Mouse (Mus musculus): ENCODE results near the gene Vcp.

Gene Vcp

GRCm38 (mm10) chr4:43000141-43000986 is at the start of gene Vcp:
Gene Vcp, minus strand, starts transcription at chr4:43000507.
- DNase-seq (ENCODE audit: low spot score), result peak; percentile 99

DNA sequence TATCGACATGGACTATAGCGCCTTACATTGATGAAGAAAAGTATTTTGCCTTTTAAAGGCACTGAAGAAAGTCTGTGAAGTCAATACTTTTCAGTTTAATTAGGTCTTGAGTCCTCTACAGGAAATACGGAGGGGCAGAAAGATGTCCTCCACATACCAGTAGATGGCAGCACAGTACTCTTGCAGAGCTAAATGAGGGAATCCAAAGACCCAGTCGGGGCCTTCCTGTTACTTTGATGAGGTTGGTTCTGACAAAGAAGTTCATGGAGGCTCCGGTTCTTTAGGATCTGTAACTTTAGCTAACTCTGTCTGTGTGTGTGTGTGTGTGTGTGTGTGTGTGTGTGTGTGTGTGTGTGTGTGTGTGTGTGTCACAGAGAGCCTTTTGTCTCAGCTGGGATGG is 46.9 kb upstream of the Vcp start:
- peak; percentile 90 for DNase-seq (ENCODE audit: low spot score)

DNA sequence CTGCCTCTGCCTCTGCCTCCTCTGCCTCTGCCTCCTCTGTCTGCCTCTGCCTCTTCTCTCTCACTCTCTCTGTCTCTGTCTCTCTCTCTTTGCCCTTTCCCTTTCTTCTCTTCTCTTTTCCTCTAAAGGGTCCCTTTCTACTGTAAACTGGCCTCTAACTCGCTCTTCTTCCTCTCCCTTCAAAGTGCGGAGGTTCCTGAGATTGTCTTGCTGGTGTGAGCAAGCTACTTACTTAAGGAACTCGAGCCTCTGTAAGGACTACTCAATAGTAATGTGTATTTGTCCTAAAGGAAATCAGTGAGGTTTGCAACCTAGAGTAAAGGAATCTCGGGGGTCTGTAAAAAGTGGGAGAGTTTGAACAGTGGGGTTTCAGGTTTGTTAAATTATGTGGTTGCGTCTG is 46.3 kb upstream of the Vcp start:
- DNase-seq (ENCODE audit: low spot score), result no peak

DNA sequence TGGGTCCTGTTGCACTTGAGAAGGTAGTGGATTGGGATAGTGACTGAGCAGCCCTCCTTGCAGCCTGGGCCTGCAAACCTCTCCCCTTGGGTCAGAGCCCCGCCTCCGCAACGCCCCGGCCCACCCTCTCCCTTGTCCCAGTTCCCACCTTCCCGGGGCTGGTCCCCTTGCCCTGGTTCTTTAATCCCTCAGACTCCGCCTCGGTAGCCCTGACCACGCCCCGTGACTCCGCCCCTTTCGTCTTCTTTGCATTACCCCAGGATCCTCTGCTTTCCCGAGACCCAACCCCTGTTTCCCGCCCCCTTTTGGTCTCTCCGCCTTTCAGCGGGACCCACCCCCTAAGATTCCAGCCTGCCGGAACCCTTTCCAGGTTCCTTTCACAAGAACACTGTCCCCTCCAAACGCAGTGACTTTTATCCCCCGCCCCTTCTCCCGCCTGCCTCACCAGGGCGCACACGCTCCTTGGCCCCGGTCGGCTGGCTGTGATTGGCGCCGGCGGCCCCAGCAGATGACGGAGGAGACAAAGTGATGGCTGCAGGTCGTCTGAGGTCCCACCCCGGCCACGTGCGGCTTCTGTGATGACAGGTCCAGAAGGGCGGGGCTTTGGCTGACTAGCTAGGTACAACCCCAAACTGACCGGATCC is 45.5 kb upstream of the Vcp start, which contains the start of gene Fam214b:
Fam214b (minus strand) TSS at position 562 of the 644 bp plus-strand sequence.
- DNase-seq (ENCODE audit: low spot score), result peak; percentile 95

GRCm38 (mm10) chr4:43045285-43045658 is 45.0 kb upstream of the Vcp start:
- DNase-seq (ENCODE audit: low spot score), result no peak

DNA sequence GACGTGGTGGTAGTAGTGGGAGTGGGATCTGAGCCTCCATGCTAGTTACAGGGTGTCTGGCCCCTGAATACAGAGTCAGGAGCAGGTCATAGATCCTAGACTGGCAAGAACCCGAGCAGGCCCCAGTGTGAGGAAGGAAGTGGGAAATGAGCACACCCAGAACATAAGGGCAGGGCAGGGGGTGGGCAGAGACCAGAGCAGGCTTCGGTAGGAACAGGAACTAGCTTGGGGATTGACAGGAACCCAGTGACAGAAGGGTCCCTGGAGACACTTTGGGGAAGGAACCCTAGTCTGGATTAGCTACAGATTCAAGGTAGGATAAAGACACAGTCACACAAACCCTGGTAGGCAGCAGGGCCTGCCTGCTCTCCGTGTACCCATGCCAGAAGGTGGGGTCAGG is 44.4 kb upstream of the Vcp start:
- DNase-seq (ENCODE audit: low spot score), result no peak

DNA sequence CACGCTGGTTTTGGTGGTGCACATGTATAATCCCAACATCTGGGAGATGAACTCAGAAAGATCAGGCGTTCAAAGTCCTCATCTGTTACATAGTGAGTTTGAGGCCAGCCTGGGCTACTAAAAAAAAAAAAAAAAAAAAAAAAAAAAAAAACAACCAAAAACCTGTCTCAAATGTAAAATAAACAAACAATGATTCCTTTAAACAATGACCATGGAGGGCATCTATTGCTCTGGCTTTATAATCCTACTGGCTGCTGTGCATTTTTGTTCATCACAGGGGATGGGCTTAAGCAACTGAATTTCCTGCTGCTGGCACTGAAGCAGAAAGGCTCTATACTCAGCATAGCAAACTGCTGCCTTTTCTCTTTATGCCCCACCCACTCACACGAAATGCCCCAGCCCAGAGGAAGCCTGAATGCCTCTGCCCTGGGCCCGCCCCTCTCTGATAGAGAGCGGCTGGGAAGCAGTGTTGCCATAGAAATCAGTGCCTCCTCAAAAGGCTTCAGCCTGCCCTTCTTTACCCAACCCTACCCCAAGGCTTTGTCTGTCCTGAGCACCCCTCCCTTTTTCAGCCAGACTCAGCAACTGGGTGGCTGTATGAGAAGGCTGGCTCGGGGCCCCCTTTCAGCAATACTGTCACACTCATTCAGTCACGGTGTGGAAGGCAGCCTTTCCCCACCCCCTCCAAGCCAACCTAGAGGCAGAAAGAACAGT is 43.5 kb upstream of the Vcp start:
- DNase-seq (ENCODE audit: low spot score), result peak; percentile 61

GRCm38 (mm10) chr4:43040881-43041547 is 40.7 kb upstream of the Vcp start:
- DNase-seq (ENCODE audit: low spot score), result no peak

DNA sequence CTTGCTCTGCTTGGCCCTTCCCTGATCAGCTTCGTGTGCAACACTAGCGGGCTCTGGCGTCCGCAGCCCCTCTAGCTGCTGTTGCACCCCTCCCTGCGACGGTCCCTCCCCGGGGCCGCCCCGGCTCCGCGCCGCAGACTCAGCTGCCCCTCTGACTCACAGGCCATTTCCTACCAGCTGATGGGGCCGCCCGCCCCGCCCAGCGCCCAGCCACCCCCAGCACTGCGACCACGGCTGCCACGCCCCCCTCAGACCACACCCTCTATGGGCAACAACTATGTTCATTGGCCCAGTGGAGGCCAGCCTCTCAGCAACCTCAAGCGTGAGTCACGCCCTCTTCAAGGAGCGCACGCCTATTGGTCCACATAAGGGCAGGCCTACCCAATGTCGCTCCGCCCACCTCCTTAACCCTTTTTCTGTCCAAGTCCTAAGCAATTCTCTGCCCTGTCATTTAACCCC is 39.8 kb upstream of the Vcp start:
- DNase-seq (ENCODE audit: low spot score), result peak; percentile 96

DNA sequence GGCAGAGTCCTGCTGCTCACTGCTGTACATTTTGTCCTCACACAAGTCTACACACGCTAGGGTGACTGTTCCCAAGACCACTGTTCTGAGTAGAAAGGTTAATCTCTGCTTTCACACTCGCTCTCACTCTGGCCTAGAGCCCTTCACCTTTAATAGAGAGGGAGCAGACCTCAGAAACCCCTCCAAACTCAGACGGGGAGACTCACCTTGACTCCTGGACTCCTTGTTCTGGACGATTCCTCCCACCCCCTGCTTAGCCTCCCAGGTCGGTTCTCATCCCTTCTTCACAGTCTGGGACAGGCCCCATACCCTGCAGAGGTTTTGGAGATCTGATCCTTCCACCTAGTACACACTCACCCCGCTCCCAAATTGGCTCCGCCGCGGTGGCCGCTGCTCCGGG is 39.3 kb upstream of the Vcp start:
- no peak for DNase-seq (ENCODE audit: low spot score)

GRCm38 (mm10) chr4:43038567-43039495 is 38.5 kb upstream of the Vcp start:
- peak; percentile 60 for DNase-seq (ENCODE audit: low spot score)

- no peak for DNase-seq (ENCODE audit: low spot score)
Measured at GRCm38 (mm10) chr4:43037860-43038566, 37.7 kb upstream of the Vcp start.

GRCm38 (mm10) chr4:43036356-43036755 is 36.0 kb upstream of the Vcp start:
- DNase-seq (ENCODE audit: low spot score), result no peak

DNA sequence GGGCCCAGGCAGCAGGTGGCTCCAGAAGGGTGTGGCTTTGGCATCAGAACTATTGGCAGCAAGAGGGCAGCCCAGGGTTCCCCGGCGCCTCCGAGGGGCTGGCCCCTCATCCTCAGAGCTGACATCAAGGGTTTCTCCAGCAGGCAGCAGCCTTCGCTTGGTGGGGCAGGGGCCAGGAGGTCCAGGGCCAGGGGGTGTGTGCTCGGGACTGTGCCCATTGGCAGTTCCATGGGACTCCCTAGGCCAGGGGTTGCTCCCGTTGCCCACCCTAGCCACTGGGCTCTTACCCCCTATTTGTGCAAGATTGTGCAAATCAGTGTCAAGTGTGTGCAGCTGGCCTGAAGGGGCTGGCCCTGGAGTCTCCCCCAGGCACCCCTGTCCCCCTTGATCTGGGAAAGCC is 35.5 kb upstream of the Vcp start:
- no peak for DNase-seq (ENCODE audit: low spot score)

GRCm38 (mm10) chr4:43033481-43033880 is 33.2 kb upstream of the Vcp start:
- DNase-seq (ENCODE audit: low spot score), result no peak

DNA sequence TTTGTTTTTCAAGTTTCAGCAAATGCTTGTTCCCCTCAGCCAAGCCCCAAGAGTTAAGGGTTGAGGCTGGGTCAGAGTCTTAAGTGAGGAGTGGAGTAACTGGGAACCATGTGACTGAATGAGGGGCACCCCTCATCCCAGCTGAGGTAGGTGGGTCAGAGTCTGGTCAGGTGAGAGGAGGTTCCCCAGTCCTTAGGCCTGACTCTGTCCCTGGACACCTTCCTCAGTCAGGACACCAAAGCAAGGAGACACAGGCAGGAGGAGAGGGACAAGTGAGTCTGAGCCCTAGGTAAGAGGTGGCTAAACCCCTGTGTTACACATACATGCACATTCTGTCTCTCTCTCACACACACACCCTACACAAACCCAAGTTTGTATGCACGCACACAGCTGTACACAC is 32.2 kb upstream of the Vcp start:
- no peak for DNase-seq (ENCODE audit: low spot score)

DNA sequence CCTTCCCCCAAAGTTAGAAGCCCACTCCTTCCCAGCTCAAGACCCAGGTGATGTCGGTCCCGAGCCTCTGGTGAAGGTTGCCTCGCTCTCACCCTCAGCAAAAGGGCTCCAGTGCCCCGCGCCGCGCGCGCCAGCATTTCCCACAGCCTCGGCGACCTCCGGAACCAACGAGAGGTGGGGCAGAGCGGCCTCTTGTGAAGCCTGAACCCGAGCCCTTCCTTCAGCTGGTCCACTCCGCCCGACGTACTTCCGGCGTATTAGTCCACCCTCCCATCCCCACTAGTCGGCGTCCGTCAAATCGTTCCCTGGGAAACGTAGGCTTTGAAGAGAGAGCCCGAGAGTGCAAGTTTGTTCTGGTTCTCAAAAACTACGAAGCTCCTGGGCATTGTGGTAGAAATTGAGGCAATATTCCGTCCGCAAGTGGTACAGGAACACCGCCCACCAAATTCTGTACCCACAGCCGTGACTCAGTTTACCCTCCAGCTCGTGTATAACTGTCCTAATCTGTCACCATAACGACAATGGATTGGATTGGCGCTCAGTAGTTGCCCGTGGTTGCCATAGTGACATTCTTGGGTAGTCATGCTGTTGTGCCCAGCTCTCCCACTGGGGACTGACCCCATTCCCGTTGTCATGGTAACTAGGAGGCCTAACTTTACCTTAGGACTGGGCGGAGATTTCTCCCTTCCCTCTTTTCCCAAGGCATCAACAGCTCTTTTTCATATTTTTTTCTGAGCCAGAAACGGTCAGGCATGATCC is 31.1 kb upstream of the Vcp start, which contains the start of gene Stoml2:
Stoml2 (minus strand) TSS at position 474 of the 759 bp plus-strand sequence.
- peak; percentile 95 for DNase-seq (ENCODE audit: low spot score)

DNA sequence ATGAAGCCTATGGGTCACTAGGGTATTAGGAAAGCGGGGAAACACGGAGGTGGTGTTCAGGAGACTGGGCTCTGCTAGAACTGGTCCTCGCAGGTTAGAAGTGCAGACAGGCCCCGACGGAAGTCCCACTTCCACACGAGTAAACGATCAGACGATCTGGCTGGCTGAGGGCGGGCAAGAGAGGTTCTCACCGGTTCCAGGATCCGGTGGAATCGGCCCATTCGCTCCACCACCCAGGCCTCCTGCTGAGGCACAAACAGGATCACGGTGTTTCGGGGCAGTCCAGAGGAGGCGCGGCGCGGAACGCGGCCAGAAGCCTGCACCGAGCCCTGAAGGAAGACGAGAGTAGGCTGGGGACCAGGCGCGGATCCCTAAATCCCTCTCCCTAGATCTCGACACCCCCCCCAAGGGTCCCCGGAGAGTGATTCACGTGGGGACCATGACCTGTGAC is 30.5 kb upstream of the Vcp start:
- no peak for DNase-seq (ENCODE audit: low spot score)

DNA sequence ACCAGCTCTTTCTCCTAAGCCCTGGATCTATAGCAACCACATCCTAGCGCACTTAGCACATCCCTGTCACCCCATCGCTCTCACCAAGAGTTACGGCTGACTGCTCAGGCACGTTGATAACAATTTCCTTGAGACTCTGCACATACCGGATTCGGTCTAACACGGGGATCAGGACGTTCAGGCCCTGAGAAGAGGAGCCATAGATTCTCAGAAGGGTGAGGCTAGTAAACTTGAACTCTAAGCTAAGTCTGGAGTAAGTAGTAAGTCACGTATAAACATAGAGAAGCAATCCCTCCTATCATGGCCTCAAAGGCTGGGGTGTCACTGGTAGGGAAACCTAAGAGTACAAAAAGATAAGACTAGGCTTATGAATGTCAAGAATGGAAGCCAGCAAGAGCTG is 30.0 kb upstream of the Vcp start:
- no peak for DNase-seq (ENCODE audit: low spot score)

DNA sequence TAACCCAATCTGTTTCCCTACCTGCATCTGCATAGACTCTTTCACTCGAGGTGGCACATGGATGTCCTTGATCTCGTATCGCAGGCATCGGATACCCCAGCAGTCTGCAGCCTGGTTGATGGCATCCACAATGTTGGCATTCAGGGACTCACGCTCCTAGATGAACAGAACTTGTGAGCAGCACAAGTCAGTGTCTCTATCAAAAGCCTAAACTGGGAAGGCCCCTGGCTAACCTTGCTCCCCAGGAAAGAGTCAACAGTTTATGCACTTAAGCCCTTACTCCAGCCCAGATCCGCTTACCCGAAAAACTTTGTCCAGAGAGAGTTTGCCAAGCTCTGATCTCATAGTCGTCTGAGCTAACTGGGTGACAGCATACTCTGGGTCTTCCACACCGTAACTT is 29.4 kb upstream of the Vcp start:
- no peak for DNase-seq (ENCODE audit: low spot score)
